Mouse (Mus musculus): Measurements from ENCODE around the gene Katnal1.

Katnal1 gene

GRCm38 (mm10) chr5:148879218-148879617, 49.9 kb downstream of the Katnal1 start:
- DNase-seq (ENCODE audit: low spot score) = no peak

- DNase-seq (ENCODE audit: low spot score) = no peak
Measured at GRCm38 (mm10) chr5:148873116-148873515, 56.0 kb downstream of the Katnal1 start.

- DNase-seq (ENCODE audit: low spot score) = no peak
Measured at GRCm38 (mm10) chr5:148869583-148869982, 59.5 kb downstream of the Katnal1 start.

- no peak for DNase-seq (ENCODE audit: low spot score)
Measured at GRCm38 (mm10) chr5:148867766-148868165, 61.4 kb downstream of the Katnal1 start.

- DNase-seq (ENCODE audit: low spot score) = no peak
Measured at GRCm38 (mm10) chr5:148867171-148867570, 61.9 kb downstream of the Katnal1 start.

GRCm38 (mm10) chr5:148866571-148866970, 62.5 kb downstream of the Katnal1 start:
- DNase-seq (ENCODE audit: low spot score) = no peak

- no peak for DNase-seq (ENCODE audit: low spot score)
Measured at GRCm38 (mm10) chr5:148863409-148863808, 65.7 kb downstream of the Katnal1 start.

GRCm38 (mm10) chr5:148862853-148863252, 66.3 kb downstream of the Katnal1 start:
- DNase-seq (ENCODE audit: low spot score) = no peak

GRCm38 (mm10) chr5:148862136-148862535, 67.0 kb downstream of the Katnal1 start:
- DNase-seq (ENCODE audit: low spot score) = no peak

- no peak for DNase-seq (ENCODE audit: low spot score)
Measured at GRCm38 (mm10) chr5:148857522-148857921, 71.6 kb downstream of the Katnal1 start.

GRCm38 (mm10) chr5:148855047-148855446, 74.1 kb downstream of the Katnal1 start:
- DNase-seq (ENCODE audit: low spot score) = no peak

GRCm38 (mm10) chr5:148854166-148854565, 75.0 kb downstream of the Katnal1 start:
- no peak for DNase-seq (ENCODE audit: low spot score)

GRCm38 (mm10) chr5:148849516-148849915, 79.6 kb downstream of the Katnal1 start:
- no peak for DNase-seq (ENCODE audit: low spot score)

GRCm38 (mm10) chr5:148847032-148847431, 82.1 kb downstream of the Katnal1 start:
- DNase-seq (ENCODE audit: low spot score) = no peak

GRCm38 (mm10) chr5:148837069-148837468, 92.1 kb downstream of the Katnal1 start:
- no peak for DNase-seq (ENCODE audit: low spot score)

- peak; percentile 50 for DNase-seq (ENCODE audit: low spot score)
Measured at GRCm38 (mm10) chr5:148831596-148832257, 97.4 kb downstream of the Katnal1 start.

GRCm38 (mm10) chr5:148831141-148831547, 98.0 kb downstream of the Katnal1 start:
- no peak for DNase-seq (ENCODE audit: low spot score)

- no peak for DNase-seq (ENCODE audit: low spot score)
Measured at GRCm38 (mm10) chr5:148825732-148826131, 103.4 kb downstream of the Katnal1 start.

GRCm38 (mm10) chr5:148822772-148823171, 106.3 kb downstream of the Katnal1 start:
- DNase-seq (ENCODE audit: low spot score) = no peak

Measured in ovary, adult 18-20 months (tissue).